Mouse (Mus musculus): ENCODE results near the gene Tsc22d4.
A peak's percentile ranks its signal among the peaks of the same experiment; 100 is the strongest.

Tsc22d4 gene

DNA sequence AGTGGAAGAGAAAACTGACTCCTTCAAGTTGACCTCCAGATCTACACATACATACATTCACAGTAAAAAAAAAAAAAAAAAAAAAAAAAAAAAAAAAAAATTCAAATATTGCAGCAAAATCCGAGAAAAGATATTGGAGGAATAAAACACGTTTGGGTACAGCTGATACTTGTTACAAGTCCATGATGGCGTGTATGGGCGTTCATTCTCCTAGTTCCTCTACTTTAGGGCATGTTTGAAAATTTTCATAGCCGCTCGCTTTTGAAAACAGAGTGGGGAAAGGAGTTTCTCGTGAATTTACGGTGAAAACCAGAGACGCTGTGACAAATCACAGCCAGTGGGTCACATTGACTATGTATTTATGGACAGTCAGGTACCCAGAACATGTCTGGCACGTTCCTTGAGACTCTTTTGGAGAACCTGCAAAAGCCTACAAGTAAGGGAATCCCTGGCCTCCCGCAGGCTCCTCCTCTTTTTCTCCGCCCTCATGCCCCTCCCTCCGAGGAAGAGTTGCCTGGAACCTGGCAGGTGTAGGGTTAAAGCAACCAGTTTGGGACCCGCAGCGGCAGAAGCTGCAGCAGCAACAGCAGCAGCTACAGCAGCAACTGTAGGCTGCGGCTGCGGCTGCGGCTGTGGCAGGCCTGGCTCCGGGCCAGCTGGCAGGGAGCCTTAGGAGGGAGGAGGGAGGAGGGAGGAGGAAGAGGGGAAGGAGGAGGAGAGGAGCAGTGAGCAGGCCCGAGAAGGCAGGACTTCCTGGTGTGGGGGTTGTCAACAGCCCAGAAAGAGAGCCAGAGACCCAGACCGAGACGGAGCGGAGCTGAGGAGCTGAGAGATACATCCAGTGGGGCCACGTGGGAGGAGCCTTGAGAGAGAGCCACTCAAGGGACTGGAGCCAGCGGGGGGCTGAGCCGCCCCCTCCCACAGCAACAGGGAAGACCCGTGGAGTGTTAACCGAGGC is at the start of gene Tsc22d4:
Gene Tsc22d4, plus strand, starts transcription at position 517 of the 958 bp plus-strand sequence.
- DNase-seq = peak; percentile 92

DNA sequence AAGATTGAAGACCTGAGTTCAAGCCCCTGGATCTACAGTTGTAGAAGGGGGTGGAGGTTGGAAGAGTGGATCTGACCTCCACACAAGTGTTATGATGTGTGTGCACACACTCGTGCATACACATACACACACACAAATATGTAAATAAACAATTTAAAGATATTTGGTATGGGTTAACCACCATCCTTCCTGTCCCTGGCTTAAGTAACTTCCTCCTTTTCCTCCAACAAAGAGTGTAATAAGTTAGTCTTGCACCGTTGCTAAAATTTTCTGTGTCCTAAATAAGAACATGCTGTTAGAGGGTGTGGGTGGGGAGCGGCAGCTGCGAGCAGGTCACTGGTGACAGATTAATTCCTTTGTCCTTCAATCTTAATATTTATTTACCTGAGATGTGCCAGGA is 49.6 kb upstream of the Tsc22d4 start:
- DNase-seq = no peak

DNA sequence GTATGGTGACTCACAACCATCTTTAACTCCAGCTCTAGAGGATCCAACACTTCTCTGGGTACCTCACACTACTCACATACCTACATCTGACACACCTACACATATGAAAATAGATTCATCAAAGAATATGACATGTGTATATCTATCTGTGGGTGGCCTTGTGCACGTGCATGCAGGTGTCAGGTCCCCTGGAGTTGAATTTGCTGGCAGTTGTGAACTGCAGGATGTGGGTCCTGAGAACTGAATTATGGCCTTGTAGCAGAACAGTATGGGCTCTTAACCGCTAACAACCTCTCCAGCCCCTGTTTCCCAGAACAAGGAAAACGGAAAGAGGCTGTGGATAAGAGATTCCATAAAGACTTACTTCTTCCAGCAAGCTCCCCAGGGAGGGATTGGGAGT is 46.5 kb upstream of the Tsc22d4 start:
- DNase-seq = no peak

DNA sequence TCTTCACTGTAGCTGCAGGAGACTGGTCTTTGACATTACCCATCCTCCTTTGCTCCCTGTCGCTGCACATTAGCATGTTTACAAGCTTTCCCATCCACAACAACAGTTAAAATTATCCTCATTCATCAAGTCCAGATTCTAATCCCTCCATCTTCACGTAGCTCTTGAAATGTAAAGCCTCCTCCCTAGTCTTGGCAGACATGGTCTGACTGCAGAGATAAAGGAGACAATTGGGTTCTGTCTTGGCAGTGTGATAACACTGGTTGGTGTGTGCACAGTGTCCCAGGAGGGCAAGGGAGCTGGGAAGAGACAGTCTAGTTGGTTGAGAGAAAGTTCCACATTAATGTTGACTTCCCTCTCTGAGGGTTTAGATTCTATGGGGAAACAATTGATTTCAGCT is 45.7 kb upstream of the Tsc22d4 start:
- DNase-seq = no peak

DNA sequence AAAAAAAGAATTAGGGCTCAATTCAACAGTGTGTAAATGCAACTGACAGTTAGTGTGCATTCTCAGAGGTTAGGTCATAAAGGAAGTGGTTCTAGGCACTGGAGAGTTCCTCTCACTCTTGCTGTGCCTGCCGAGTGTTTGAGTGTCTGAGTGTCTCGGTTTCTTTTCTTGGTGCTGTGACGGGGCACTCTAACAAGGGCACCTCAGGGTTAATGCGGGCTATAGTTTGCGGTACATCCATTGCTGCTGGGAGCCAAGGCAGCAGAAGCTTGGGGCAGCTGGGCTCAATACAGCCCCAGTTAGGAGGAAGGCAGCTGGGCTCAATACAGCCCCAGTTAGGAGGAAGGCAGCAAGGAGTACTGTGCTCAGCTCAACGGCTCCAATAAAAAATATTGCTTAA is 40.3 kb upstream of the Tsc22d4 start:
- DNase-seq = no peak

DNA sequence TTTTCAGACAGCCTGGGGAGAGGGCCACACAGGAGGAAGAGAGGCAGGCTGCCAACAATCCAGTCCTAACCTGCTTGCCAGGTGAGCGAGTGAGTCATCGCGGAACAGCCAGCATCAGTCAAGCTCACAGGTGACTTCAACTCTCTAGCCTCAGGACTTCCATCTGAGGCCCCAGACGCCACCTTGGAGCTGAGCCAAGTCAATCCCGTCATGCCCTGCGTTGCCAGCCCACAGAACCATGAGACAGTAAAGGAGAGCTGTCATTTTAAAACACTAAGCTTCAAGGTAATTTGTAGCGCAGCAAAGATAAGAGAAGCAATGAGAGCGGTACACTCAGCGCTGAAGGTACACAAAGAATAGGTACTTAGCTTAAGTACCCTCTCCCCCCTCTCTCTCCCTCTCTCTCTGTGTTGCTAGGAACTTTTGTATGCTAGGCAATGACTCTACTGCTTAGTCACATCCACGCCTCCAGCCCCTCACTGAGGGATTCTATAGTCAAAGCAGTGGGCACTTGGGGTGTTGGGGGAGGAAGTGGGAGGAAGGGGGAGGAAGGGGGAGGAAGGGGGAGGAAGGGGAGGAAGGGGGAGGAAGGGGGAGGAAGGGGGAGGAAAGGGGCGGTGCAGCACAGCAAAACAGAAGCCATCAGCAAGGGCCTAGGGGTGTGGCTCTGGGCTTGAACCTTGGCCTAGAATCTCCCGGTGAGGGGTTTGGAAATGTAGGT is 38.5 kb upstream of the Tsc22d4 start:
- no peak for DNase-seq

DNA sequence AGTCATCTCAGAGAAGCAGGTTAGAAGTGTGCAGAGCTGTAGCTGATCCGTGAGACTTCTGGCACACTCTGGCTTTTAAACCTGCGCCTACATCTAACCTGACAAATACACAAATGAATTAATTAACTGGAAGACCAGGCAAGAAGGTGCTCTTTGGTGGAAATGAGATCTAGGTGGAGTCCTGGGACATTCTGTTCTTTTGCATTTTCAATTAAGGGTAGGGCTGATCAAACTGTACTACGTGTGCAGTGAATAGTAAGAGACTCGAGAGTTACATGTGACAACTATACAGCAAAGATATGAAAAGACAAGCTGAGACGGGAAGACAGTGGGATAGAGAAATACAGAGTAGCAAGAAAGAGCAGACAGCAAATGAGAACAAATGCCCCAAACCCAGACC is 32.1 kb upstream of the Tsc22d4 start:
- no peak for DNase-seq

DNA sequence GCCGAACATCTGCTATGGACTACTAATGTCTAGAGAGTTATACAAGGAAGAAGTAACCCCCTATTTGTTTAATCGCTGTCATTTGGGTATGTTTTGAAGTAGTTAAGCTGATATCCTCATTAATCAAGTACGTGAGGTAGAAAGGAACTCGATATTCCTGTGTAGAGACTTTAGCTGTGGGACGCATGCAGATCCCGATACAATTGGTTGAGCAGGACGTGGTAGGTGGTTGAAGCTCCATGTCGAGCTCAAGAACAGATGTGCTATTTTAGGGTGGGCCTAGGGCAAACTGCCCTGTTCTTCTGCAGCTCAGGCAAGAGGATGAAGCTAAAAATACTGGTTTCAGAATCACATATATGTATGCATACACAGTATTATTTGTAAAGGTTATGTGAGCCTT is 29.8 kb upstream of the Tsc22d4 start:
- DNase-seq = no peak

DNA sequence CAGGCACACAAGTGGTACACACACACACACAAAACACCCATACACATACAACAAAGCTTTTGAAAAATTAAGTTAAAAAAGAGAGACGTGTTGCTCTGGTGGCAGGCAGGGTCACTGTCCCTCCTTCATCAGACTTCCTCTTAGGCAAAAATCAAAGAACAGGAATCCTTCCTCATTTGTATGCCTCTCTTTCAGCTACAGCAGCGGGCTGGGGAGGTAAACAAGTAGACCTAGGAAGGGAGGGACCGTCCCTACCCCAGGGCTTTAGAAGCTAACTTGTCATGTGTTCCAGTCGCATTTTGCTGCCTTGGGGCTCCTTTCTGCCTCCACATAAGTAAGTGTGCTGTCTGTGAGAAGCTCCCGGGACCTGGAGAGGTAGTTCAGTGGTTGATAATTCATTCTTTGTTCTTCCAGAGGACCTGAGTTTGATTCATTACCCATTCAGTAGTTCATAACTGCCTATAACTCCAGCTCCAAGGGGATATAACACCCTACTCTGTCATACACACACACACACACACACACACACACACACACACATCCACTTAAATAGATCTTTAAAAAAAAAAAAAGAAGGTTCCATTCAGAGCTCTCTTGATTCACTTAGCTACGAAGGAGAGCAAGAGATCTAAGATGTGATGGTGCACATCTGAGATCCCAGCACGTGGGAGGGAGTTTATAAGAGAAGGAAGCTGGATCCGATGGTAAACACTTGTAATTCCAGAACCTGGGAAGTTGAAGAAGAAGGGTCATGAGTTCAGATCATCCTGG is 27.3 kb upstream of the Tsc22d4 start:
- DNase-seq = no peak

DNA sequence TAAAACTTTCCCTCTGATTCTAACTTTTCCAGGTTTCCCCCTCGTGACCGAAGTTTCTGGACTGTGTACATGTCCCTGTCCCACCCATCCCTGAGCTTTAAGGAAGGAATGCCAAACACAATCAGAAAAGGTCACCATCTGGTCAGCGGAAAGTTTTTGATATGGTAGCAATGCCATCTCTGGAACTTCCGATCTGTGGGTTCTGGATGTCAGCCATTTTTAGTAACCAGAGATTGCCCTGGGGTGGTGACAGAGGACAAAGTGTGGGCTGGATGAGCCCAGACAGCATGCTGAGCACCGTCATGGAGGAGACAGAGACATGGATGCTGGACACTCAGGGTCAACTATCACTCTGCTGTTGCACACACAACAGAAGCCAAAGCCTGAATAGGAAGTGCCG is 26.4 kb upstream of the Tsc22d4 start:
- DNase-seq = no peak

DNA sequence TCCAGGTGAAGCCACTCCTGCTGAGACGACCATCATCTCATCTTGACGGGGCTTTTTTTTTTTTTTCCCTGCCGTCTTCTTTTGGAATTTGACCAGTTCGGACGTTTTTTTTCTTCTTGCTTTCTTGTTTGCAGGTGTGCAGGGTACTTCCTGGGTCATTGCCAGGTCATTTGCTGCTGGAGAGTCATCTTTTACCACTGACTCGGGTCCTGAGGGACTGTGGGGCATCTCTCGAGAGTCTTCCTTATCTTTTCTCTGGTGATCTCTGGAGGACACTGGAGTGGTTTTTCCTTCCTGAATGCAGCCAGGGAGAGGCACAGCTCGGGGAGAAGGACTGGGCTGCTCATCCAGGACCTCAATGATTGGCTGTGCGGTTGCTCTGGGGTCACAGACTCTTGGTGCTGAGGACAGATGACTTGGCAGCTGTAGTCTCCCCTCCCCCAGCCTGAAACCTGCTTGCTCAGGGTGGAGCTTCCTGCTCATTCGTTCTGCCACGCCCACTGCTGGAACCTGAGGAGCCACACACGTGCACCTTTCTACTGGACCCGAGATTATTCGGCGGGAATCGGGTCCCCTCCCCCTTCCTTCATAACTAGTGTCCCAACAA is 24.9 kb upstream of the Tsc22d4 start:
- peak; percentile 52 for DNase-seq

DNA sequence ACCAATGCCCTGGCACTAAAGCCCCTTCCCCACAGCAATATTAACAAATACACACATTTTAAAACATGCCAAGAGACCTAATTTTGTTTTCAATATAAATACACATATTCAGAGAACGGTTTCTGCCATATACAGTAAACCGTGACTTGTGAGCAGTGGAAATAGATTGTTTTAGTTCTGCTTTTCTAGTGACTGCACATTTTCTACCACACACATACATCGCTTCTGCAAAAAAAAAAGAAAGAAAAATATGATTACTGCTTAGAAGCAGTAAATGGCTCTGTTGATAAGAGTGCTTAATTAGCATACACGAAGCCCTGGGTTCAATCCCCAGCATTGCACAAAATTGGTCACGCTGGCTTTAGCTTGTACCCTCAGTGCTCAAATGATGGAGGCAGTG is 21.7 kb upstream of the Tsc22d4 start:
- DNase-seq = no peak

DNA sequence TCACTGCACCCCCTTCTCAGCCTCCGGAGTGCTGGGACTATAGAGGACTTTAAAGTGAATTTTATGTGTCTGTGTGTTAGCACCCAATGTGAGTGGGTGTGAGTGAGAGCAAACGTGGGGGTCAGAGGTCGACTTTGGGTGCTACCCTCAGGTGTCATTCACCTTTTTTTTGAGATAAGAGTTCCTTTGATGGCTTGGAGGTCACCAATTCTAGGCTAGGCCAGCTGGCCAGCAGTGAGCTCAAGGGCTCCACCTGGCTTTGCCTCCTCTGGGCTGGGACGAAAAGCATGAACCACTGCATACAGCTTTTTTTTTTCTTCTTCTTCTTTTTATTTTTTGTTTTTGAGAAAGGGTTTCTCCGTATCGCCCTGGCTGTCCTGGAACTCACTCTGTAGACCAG is 18.8 kb upstream of the Tsc22d4 start:
- DNase-seq = no peak

DNA sequence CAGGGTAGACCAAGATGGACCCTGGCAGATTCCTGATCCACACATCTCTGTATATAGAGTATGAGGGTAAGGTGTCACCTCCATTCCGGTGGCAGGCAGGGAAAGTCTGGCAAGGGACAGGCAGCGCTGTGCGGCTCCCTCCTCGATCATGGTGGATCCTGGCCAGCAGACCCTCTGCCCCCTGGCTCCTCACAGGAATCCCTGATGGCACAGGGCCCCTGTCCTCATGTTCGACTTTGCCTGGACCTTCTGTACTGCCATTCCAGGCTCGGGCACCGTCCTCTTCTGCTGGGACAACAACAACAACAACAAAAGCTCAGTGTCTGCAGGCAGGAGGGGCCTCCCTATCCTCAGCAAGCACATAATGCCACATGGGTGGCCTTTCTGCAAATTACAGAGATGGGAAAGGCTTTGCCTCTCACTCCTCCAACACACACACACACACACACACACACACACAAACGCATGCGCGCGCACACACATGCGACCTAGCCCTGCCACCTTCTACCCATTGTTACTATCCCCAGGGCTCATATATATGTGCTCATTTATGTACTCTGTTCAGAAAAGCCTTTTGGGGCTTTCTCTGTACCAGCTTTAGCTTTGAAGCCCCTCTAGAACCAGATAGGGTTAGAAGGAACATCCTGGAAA is 11.8 kb upstream of the Tsc22d4 start:
- DNase-seq = no peak

DNA sequence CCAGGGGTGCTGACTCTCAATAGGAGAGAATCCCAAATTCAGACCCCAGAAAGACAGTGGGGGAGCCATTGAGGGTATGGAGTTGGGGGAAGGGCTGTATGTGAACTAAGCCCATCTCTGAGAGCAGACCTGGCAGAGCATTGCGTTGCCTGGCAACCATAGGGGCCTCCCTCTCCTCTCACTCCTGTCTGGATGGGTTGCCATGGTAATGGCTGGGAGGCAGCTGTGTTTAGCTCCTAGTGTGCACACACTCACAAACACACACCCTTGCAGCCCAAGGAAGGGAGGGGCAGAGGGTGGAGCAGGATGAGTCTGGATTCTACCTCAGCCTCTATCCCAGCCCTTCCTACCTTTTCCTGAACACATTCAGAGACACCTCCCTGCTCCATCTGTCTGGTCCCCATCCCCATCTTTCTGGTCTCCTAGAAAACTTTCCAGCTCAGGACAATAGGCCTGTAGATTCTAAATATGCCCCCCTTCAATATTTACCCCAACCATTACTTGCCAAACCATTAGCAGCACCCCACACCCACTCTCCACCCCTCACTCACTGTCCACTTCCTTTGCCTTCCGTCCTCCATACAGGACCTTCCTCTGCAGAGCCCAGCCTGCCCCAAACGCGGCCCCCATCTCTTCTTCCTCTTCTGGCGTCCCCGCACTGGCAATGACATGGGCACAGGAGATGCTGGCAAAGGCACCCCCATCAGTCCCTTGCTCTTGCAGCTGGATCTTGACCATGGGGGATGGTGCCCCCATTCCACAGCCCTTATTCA is 11.1 kb upstream of the Tsc22d4 start:
- DNase-seq = peak; percentile 92

DNA sequence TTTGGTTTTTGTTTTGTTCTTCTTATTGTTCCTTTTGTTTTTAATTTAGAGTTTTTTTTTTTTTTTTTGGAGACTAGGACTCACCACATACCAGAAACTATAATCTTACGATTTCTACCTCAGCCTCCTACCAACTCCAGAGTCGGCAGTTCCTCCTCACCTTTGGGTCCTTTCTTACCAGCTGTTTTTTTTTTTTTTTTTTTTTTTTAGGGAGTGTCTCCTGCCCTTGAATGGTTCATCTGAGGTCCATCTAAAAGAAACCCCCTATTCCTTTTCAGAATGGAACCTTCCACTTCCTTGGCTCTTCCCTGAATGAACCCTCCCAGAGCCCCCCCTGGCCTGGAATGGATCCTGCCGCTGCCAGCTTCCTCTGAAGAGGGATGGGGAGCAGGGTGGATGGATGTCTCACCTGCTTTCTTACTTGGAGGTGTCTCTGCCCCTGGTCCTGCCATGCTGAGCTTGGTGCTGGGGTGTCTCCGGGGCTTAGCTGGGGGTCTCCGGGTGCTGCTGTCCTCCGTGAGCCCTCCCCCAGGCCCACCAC is 8.1 kb upstream of the Tsc22d4 start:
- DNase-seq = peak; percentile 38

DNA sequence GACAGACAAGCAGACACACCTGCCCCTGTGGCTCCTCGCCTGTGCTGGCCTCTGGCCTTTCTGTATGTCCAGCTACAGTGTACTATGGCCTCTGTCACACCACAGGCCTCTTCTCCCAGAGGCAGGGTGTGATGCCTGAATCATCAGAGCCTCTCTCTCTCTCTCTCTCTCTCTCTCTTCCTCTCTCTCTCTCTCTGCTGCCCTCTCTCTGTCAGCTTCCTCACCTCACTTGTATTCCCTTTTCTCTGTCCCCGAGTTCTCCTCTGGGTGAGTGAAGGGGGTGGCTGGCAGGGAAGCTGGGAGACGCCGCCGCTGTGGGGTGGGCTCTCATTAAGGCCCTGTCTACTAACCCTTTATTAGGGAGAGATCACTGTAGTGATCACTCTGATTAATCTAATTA is 7.0 kb upstream of the Tsc22d4 start:
- DNase-seq = no peak

DNA sequence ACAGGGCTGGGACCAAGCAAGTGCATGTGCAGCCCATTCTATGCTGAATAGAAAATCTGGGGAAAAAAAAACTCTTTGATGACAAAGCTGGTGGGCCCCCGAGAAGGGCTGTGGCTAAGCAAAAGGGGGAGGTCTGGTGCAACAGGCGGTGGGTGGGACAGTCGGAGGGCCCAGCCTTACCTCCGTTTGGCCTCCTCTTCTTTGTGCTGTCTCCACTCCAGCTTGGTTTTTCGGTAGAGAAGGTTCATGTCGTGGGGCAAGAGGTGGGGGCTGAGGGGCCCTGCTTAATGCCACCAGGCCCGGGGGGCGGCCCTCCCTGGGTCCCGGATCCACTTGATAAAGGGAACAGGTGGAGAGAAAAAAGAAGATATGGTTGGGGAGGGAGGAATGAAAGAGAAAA is 6.1 kb upstream of the Tsc22d4 start:
- no peak for DNase-seq

DNA sequence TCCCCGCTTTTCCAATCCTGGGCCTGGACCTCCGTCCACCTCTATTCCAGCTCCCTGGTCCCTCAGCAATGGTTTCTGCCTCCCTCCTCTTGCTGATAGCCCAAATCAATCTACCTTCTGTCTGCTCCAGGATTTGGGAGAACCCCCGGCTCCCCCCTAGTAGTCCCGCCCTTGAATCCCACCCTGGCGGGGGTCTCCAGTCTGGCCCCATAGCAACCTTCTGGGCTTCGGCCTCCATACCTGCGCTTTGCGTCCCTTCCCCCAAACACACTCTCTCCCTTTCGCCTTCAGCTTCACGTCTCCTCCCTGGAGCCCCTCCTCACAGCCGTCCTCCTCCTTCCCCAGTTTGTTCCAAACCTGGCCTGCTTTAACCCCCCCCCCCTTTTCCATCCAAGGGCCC is 5.0 kb upstream of the Tsc22d4 start:
- DNase-seq = peak; percentile 33

DNA sequence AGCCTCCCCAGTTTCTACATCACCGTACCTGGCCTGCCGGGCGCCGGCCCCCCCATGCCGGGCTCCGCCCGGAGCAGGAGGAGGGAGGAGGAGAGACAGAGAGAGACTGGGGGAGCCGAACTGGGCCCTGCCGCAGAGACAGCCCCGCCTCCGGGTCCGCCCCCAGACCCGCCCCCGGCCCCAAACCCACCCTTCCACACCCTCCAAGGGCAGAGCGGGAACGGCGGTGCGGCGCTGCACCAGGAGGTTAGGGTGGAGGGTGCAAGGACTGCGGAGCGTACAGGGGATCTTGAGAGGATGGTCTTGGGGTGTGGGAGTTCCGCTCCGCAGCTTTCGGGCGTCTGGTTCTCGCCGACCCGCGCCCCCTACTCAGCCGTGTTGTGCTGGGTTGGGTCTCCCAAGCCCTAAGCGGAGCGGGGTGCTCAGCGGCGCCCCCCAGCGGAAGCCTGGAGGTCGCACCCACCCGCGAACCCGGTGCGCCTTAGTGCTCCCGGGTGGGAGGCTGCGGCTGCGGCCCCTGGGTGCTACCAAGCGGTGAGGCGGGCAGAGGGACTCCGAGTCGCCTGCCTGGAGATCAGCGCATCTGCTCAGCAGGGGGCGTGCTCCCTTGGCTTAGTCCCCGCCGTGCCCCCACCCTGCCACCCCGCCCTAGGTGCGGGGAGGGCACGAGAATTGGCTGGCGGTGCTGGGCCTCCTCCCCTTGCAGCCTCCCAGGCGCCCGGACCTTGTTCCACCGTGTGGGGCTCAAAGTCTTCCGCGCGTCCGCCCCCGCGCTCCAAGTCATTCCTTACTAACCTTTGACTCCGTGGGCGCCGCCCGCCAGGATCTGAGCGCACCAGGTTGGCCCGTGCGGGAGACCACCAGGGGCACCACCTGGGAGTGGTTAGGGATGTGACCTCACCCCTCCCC is 4.3 kb upstream of the Tsc22d4 start, which contains the start of gene Nyap1:
Gene Nyap1, minus strand, starts transcription at position 585 of the 909 bp plus-strand sequence.
- DNase-seq = peak; percentile 87

Data from embryo, embryonic 11 days (tissue).